Mouse (Mus musculus) kidney, adult 2 months (tissue): ENCODE data around the gene Gdf3.

Experiments
- CTCF ChIP-seq: fragments of 200-500 bp; conservative IDR thresholded peaks from 2 replicates; pipeline ENCODE4 v1.5.1; 2011; ENCODE audit warnings: low read depth, mild to moderate bottlenecking, control low read depth, low read length, moderate library complexity, mixed read lengths; ENCODE audit not compliant: insufficient read depth, insufficient read length
- POLR2A ChIP-seq: fragments of 200-500 bp; IDR thresholded peaks from one replicate; pipeline ENCODE4 v1.6.1; 2011; ENCODE audit warnings: low read depth, low read length, control low read depth

- TF ChIP-seq CTCF = no peak
- no peak for TF ChIP-seq POLR2A
Measured at GRCm38 (mm10) chr6:122649903-122650302, 40.0 kb upstream of the Gdf3 start.
